Mouse (Mus musculus): ENCODE data around the gene Cd3eap.
A peak's percentile ranks its signal among the peaks of the same experiment; 100 is the strongest.

The Cd3eap gene

GRCm38 (mm10) chr7:19361720-19362119 is 2.4 kb upstream of the Cd3eap start:
- DNase-seq (ENCODE audit: low spot score) = peak; percentile 66

- peak; percentile 74 for DNase-seq (ENCODE audit: low spot score)
These were observed 1.7 kb upstream of the Cd3eap start for GRCm38 (mm10) chr7:19360944-19361343.

- no peak for DNase-seq (ENCODE audit: low spot score)
These were observed 784 bp upstream of the Cd3eap start for GRCm38 (mm10) chr7:19359892-19360641.

- no peak for DNase-seq (ENCODE audit: low spot score)
These were observed 649 bp downstream of the Cd3eap start for GRCm38 (mm10) chr7:19358634-19359033.

GRCm38 (mm10) chr7:19357381-19358375 is 1.6 kb downstream of the Cd3eap start:
- DNase-seq (ENCODE audit: low spot score) = no peak

GRCm38 (mm10) chr7:19356311-19356710 is 3.0 kb downstream of the Cd3eap start:
- DNase-seq (ENCODE audit: low spot score) = no peak

- DNase-seq (ENCODE audit: low spot score) = no peak
These were observed 4.3 kb downstream of the Cd3eap start for GRCm38 (mm10) chr7:19354991-19355390.

- DNase-seq (ENCODE audit: low spot score) = no peak
These were observed 9.1 kb downstream of the Cd3eap start for GRCm38 (mm10) chr7:19350221-19350620.

GRCm38 (mm10) chr7:19349188-19349915 is 9.9 kb downstream of the Cd3eap start:
- DNase-seq (ENCODE audit: low spot score) = no peak

- peak; percentile 80 for DNase-seq (ENCODE audit: low spot score)
These were observed 14.3 kb downstream of the Cd3eap start for GRCm38 (mm10) chr7:19344938-19345471.

GRCm38 (mm10) chr7:19344237-19344847 is 14.9 kb downstream of the Cd3eap start, which contains the start of gene Ercc1:
Gene Ercc1 (plus strand): TSS chr7:19344778.
- no peak for DNase-seq (ENCODE audit: low spot score)

- no peak for DNase-seq (ENCODE audit: low spot score)
These were observed 16.0 kb downstream of the Cd3eap start for GRCm38 (mm10) chr7:19343210-19343808.

- peak; percentile 60 for DNase-seq (ENCODE audit: low spot score)
These were observed 16.7 kb downstream of the Cd3eap start for GRCm38 (mm10) chr7:19342481-19343027.

- DNase-seq (ENCODE audit: low spot score) = no peak
These were observed 17.4 kb downstream of the Cd3eap start for GRCm38 (mm10) chr7:19341761-19342409.

GRCm38 (mm10) chr7:19341250-19341649 is 18.0 kb downstream of the Cd3eap start:
- DNase-seq (ENCODE audit: low spot score) = no peak

GRCm38 (mm10) chr7:19338596-19338995 is 20.7 kb downstream of the Cd3eap start:
- DNase-seq (ENCODE audit: low spot score) = no peak

- no peak for DNase-seq (ENCODE audit: low spot score)
These were observed 21.2 kb downstream of the Cd3eap start for GRCm38 (mm10) chr7:19338060-19338459.

- no peak for DNase-seq (ENCODE audit: low spot score)
These were observed 22.2 kb downstream of the Cd3eap start for GRCm38 (mm10) chr7:19337122-19337521.

- DNase-seq (ENCODE audit: low spot score) = no peak
These were observed 23.7 kb downstream of the Cd3eap start for GRCm38 (mm10) chr7:19335583-19335982.

GRCm38 (mm10) chr7:19332709-19333352 is 26.5 kb downstream of the Cd3eap start:
- no peak for DNase-seq (ENCODE audit: low spot score)
